11 mouse cellular contexts compared by ENCODE assay signal in the genomic region with DNA sequence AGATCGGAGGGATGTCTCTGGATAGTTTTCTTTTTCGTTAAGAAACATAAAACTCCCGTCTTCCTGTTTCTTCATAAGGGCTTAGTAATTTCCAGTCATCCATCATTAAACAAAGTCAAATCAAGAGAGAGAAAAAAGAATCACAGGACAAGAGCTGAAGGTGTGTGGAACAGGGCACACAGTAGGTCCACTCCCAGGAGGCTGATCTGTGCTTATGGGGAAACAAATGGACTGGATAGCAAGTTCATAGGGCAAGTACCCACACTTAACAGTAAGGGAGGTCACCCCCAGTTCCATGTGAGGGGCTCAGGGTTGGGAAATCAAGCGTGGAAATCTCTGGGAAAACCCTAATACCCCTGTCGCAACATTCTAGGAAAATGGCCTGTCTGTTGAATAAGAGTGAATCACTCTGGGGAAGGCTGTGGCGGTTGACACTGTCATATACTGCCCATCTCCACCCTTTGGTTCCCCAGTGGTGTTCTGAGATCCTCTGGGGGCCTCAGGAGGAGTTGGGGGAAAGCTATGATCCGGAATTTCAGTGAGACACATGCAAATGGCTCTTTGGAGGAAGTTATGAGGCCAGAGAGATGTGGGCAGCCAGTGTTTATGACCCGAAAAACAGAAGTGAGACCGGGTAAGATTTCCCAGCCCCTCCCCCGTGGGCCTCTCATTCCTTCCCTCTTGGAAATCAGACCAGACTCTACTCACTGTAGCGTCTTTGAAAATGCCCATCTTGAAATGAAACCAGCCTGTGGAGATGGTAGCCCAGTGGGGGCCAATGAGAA. TPM values are rescaled to one million over a fixed set of nuclear protein-coding genes. Genes with fewer than 3 reads are reported as not detected.
DNase-seq lines count a peak whose midpoint lies in the region; ATAC-seq and TF ChIP-seq lines count a peak whose summit lies in the region.
"Had no signal": no experiment of that assay in that cellular context is flagged by ENCODE, and none has a peak within 500 bp of the region (broad histone marks: within the 10 kb centered on the region; RNA-seq: fewer than 3 reads in every experiment).

No protein-coding gene starts in this region.

- ATAC-seq in CD4-positive, CD25-positive, alpha-beta regulatory T cell, adult 4 months = no peak

- peak; percentile 57 for DNase-seq in layer of hippocampus, adult 9-11 months
- no peak for DNase-seq in layer of hippocampus, postnatal 14 days (ENCODE audit: low spot score in 2 of 2)
- DNase-seq in limb, embryonic 10.5 days (ENCODE audit: low spot score) = no peak
- peak in 1 of 2 experiments; percentile 78 for DNase-seq in spleen, adult 2 months (ENCODE audit: low read depth in 1 of 2, low spot score in 2 of 2)
- no peak for DNase-seq in heart, postnatal 25 days (ENCODE audit: low spot score)
- DNase-seq: cerebellum, adult 9-10 months; lung, embryonic 14.5 days; thymus, adult 18-20 months had no signal

- 23% methylated on average over 11 of the region's 11 CpGs for WGBS in bone marrow, adult 2 months
- 82% methylated on average over 11 of the region's 11 CpGs for WGBS in limb, embryonic 10.5 days
- 37% methylated on average over 11 of the region's 11 CpGs for WGBS in spleen, adult 2 months

- H3K27ac ChIP-seq in bone marrow, adult 2 months (ENCODE audit: control insufficient read depth, insufficient read depth, low read depth, low read length, poor library complexity) = peak overlapping the region; percentile 65
- peak overlapping the region; percentile 12; the same call in 1 of the 2 replicates for H3K27ac ChIP-seq in limb, embryonic 10.5 days
- H3K27ac ChIP-seq in spleen, adult 2 months (ENCODE audit: insufficient read depth, low read length) = peak overlapping the region; percentile 69
- H3K27ac ChIP-seq: heart, embryonic 13.5 days had no signal

- peaks cover 4% of the 10 kb centered on the region; the same call in 1 of the 2 replicates for H3K4me1 ChIP-seq in bone marrow, adult 2 months (ENCODE audit: control insufficient read depth, insufficient read depth, low read length)
- peaks cover 35% of the 10 kb centered on the region for H3K4me1 ChIP-seq in limb, embryonic 10.5 days
- peaks cover 31% of the 10 kb centered on the region for H3K4me1 ChIP-seq in spleen, adult 2 months (ENCODE audit: control insufficient read depth, insufficient read depth, insufficient read length)

- peaks cover 31% of the 10 kb centered on the region for H3K27me3 ChIP-seq in limb, embryonic 10.5 days (ENCODE audit: low read depth, poor library complexity, severe bottlenecking)
- H3K27me3 ChIP-seq in spleen, adult 2 months (ENCODE audit: control insufficient read depth, insufficient read depth, low read length) = no peaks in the 10 kb centered on the region

- TF ChIP-seq CTCF in bone marrow, adult 2 months (IDR thresholded peaks at IDR 0.05; ENCODE audit: control insufficient read depth, insufficient read depth, low read length) = no peak
- no peak for TF ChIP-seq CTCF in spleen, adult 2 months (IDR thresholded peaks at IDR 0.05; ENCODE audit: extremely low read depth, insufficient read depth, insufficient read length, insufficient replicate concordance)

- H3K36me3 ChIP-seq in limb, embryonic 10.5 days = no peaks in the 10 kb centered on the region
- H3K36me3 ChIP-seq in spleen, adult 2 months (ENCODE audit: control insufficient read depth, insufficient read depth, low read length) = no peaks in the 10 kb centered on the region
- H3K36me3 ChIP-seq: heart, embryonic 13.5 days had no signal

- no peak overlapping the region for H3K4me3 ChIP-seq in bone marrow, adult 2 months (replicated peaks; ENCODE audit: control insufficient read depth, low read depth, low read length)
- H3K4me3 ChIP-seq in limb, embryonic 10.5 days = no peak overlapping the region
- no peak overlapping the region for H3K4me3 ChIP-seq in spleen, adult 2 months (ENCODE audit: extremely low read depth, insufficient read depth, insufficient read length)
- H3K4me3 ChIP-seq: heart, embryonic 13.5 days had no signal

- TF ChIP-seq POLR2A in bone marrow, adult 2 months (IDR thresholded peaks at IDR 0.05; ENCODE audit: borderline replicate concordance, control insufficient read depth, low read depth, low read length) = no peak
- no peak for TF ChIP-seq POLR2A in spleen, adult 2 months (IDR thresholded peaks at IDR 0.05; ENCODE audit: low read depth, low read length)

- intact Hi-C loops in heart, postnatal 25 days (cut with DNase I) = no loop called here

- no peaks in the 10 kb centered on the region for H3K9me3 ChIP-seq in limb, embryonic 10.5 days (replicated peaks)
- H3K9me3 ChIP-seq: heart, embryonic 13.5 days had no signal

RNA-seq across cellular contexts. Expression of gene Socs3, which starts 23.5 kb away (rescaled TPM):
- 1 to 10 TPM; 2.1 to 3.2 TPM for total RNA-seq in layer of hippocampus, postnatal 14 days (2021)
- polyA plus RNA-seq in bone marrow, adult 2 months (2011; ENCODE audit: insufficient read depth, insufficient read length, low replicate concordance, missing spikeins) = 3.4 and 9.6 TPM in 2 replicates
- polyA plus RNA-seq in limb, embryonic 10.5 days (2016; fragmentation: Nextera tagmentation; extraction: Ambion mirVana) = 11.2 and 13.2 TPM in 2 replicates
- 22.0 and 31.0 TPM in 2 replicates for polyA plus RNA-seq in spleen, adult 2 months (2012; rRNA removed)
- 10 to 100 TPM; 34.4 to 35.5 TPM for polyA plus RNA-seq in CD4-positive, CD25-positive, alpha-beta regulatory T cell, adult 4 months (2017; shearing (Covaris generic))
- total RNA-seq in heart, postnatal 25 days (2021) = 1 to 10 TPM; 5.2 to 6.3 TPM

RNA-seq across cellular contexts. Expression of gene Pgs1, which starts 39.7 kb away (rescaled TPM):
- 10 to 100 TPM; 65.4 to 66.9 TPM for total RNA-seq in layer of hippocampus, postnatal 14 days (2021)
- 27.1 and 67.5 TPM in 2 replicates for polyA plus RNA-seq in bone marrow, adult 2 months (2011; ENCODE audit: insufficient read depth, insufficient read length, low replicate concordance, missing spikeins)
- polyA plus RNA-seq in limb, embryonic 10.5 days (2016; fragmentation: Nextera tagmentation; extraction: Ambion mirVana) = 47.1 and 47.4 TPM in 2 replicates
- 35.6 and 43.7 TPM in 2 replicates for polyA plus RNA-seq in spleen, adult 2 months (2012; rRNA removed)
- polyA plus RNA-seq in CD4-positive, CD25-positive, alpha-beta regulatory T cell, adult 4 months (2017; shearing (Covaris generic)) = 10 to 100 TPM; 34.3 to 38.8 TPM
- total RNA-seq in heart, postnatal 25 days (2021) = 10 to 100 TPM; 18.1 to 18.2 TPM

Comparison
In these comparisons a context has a peak if more than half of its experiments do, and no peak if none do; other contexts are left out.
1. H3K27ac ChIP-seq: peak in every context shown above with its lines; median percentile 69 in spleen, adult 2 months; 65 in bone marrow, adult 2 months; 12 in limb, embryonic 10.5 days.